Mouse (Mus musculus): ENCODE results near the gene Trip10. TPM values are rescaled to one million over a fixed set of nuclear protein-coding genes. Genes with fewer than 3 reads are reported as not detected.

The Trip10 gene
- polyA plus RNA-seq, 1 experiment, result 15.4 TPM

- TF ChIP-seq POLR2A (IDR thresholded peaks at IDR 0.05; ENCODE audit: borderline replicate concordance, control insufficient read depth, low read depth, low read length) (no peak), CTCF (IDR thresholded peaks at IDR 0.05; ENCODE audit: control insufficient read depth, insufficient read depth, low read length) (no peak)
- H3K27ac ChIP-seq (ENCODE audit: control insufficient read depth, insufficient read depth, low read depth, low read length, poor library complexity), result no peak overlapping the region
- 82% methylated on average over 17 of the region's 17 CpGs for WGBS
- peaks cover 2% of the 10 kb centered on the region; the same call in 1 of the 2 replicates for H3K4me1 ChIP-seq (ENCODE audit: control insufficient read depth, insufficient read depth, low read length)
- no peak overlapping the region for H3K4me3 ChIP-seq (replicated peaks; ENCODE audit: control insufficient read depth, low read depth, low read length)
These were observed 13.8 kb downstream of the Trip10 start for GRCm38 (mm10) chr17:57262901-57263550.

- Histone ChIP-seq H3K27ac (ENCODE audit: control insufficient read depth, insufficient read depth, low read depth, low read length, poor library complexity) (no peak overlapping the region), H3K4me1 (ENCODE audit: control insufficient read depth, insufficient read depth, low read length) (peaks cover 2% of the 10 kb centered on the region; the same call in 1 of the 2 replicates), H3K4me3 (replicated peaks; ENCODE audit: control insufficient read depth, low read depth, low read length) (no peak overlapping the region)
- TF ChIP-seq POLR2A (IDR thresholded peaks at IDR 0.05; ENCODE audit: borderline replicate concordance, control insufficient read depth, low read depth, low read length) (no peak), CTCF (IDR thresholded peaks at IDR 0.05; ENCODE audit: control insufficient read depth, insufficient read depth, low read length) (no peak)
- 14% methylated on average over 2 of the region's 2 CpGs for WGBS
These were observed 14.9 kb downstream of the Trip10 start for GRCm38 (mm10) chr17:57264164-57264563.

- H3K27ac ChIP-seq (ENCODE audit: control insufficient read depth, insufficient read depth, low read depth, low read length, poor library complexity), result no peak overlapping the region; the same call in 1 of the 2 replicates
- WGBS, result 21% methylated on average over 22 of the region's 22 CpGs
- no peak overlapping the region for H3K4me3 ChIP-seq (replicated peaks; ENCODE audit: control insufficient read depth, low read depth, low read length)
- no peak for TF ChIP-seq POLR2A (IDR thresholded peaks at IDR 0.05; ENCODE audit: borderline replicate concordance, control insufficient read depth, low read depth, low read length)
- no peak for TF ChIP-seq CTCF (IDR thresholded peaks at IDR 0.05; ENCODE audit: control insufficient read depth, insufficient read depth, low read length)
- peaks cover 2% of the 10 kb centered on the region; the same call in 1 of the 2 replicates for H3K4me1 ChIP-seq (ENCODE audit: control insufficient read depth, insufficient read depth, low read length)
These were observed 16.0 kb downstream of the Trip10 start for GRCm38 (mm10) chr17:57264972-57265945.

- Histone ChIP-seq H3K4me1 (ENCODE audit: control insufficient read depth, insufficient read depth, low read length) (peaks cover 2% of the 10 kb centered on the region; the same call in 1 of the 2 replicates), H3K4me3 (replicated peaks; ENCODE audit: control insufficient read depth, low read depth, low read length) (no peak overlapping the region), H3K27ac (ENCODE audit: control insufficient read depth, insufficient read depth, low read depth, low read length, poor library complexity) (no peak overlapping the region)
- TF ChIP-seq CTCF (IDR thresholded peaks at IDR 0.05; ENCODE audit: control insufficient read depth, insufficient read depth, low read length) (no peak), POLR2A (IDR thresholded peaks at IDR 0.05; ENCODE audit: borderline replicate concordance, control insufficient read depth, low read depth, low read length) (no peak)
- WGBS, result 67% methylated on average over 6 of the region's 6 CpGs
These were observed 18.4 kb downstream of the Trip10 start for GRCm38 (mm10) chr17:57267556-57268126.

GRCm38 (mm10) chr17:57271301-57271700, 22.0 kb downstream of the Trip10 start:
- Histone ChIP-seq H3K27ac (ENCODE audit: control insufficient read depth, insufficient read depth, low read depth, low read length, poor library complexity) (no peak overlapping the region), H3K4me1 (ENCODE audit: control insufficient read depth, insufficient read depth, low read length) (no peaks in the 10 kb centered on the region; the same call in 1 of the 2 replicates), H3K4me3 (replicated peaks; ENCODE audit: control insufficient read depth, low read depth, low read length) (no peak overlapping the region)
- TF ChIP-seq CTCF (IDR thresholded peaks at IDR 0.05; ENCODE audit: control insufficient read depth, insufficient read depth, low read length) (no peak), POLR2A (IDR thresholded peaks at IDR 0.05; ENCODE audit: borderline replicate concordance, control insufficient read depth, low read depth, low read length) (no peak)
- WGBS, result 63% methylated on average over 9 of the region's 9 CpGs

- 63% methylated on average over 7 of the region's 7 CpGs for WGBS
- H3K4me1 ChIP-seq (ENCODE audit: control insufficient read depth, insufficient read depth, low read length), result peaks cover 7% of the 10 kb centered on the region
- no peak overlapping the region for H3K27ac ChIP-seq (ENCODE audit: control insufficient read depth, insufficient read depth, low read depth, low read length, poor library complexity)
- no peak for TF ChIP-seq CTCF (IDR thresholded peaks at IDR 0.05; ENCODE audit: control insufficient read depth, insufficient read depth, low read length)
- no peak for TF ChIP-seq POLR2A (IDR thresholded peaks at IDR 0.05; ENCODE audit: borderline replicate concordance, control insufficient read depth, low read depth, low read length)
- no peak overlapping the region for H3K4me3 ChIP-seq (replicated peaks; ENCODE audit: control insufficient read depth, low read depth, low read length)
These were observed 24.6 kb downstream of the Trip10 start for GRCm38 (mm10) chr17:57273846-57274245.

GRCm38 (mm10) chr17:57274686-57275085, 25.4 kb downstream of the Trip10 start:
- Histone ChIP-seq H3K4me3 (replicated peaks; ENCODE audit: control insufficient read depth, low read depth, low read length) (peak overlapping the region; percentile 71), H3K4me1 (ENCODE audit: control insufficient read depth, insufficient read depth, low read length) (peaks cover 7% of the 10 kb centered on the region), H3K27ac (ENCODE audit: control insufficient read depth, insufficient read depth, low read depth, low read length, poor library complexity) (peak overlapping the region; percentile 86; the same call in 1 of the 2 replicates)
- TF ChIP-seq POLR2A (IDR thresholded peaks at IDR 0.05; ENCODE audit: borderline replicate concordance, control insufficient read depth, low read depth, low read length) (no peak), CTCF (IDR thresholded peaks at IDR 0.05; ENCODE audit: control insufficient read depth, insufficient read depth, low read length) (no peak)
- 3% methylated on average over 15 of the region's 15 CpGs for WGBS
